Mouse (Mus musculus): ENCODE data around the gene Rasgrp3. TPM values are rescaled to one million over a fixed set of nuclear protein-coding genes. Genes with fewer than 3 reads are reported as not detected.
A peak's percentile ranks its signal among the peaks of the same experiment; 100 is the strongest.

The Rasgrp3 gene
- polyA plus RNA-seq (2014; fragmentation: Nextera tagmentation; extraction: Ambion mirVana), result 16.5 and 17.9 TPM in 2 replicates

DNA sequence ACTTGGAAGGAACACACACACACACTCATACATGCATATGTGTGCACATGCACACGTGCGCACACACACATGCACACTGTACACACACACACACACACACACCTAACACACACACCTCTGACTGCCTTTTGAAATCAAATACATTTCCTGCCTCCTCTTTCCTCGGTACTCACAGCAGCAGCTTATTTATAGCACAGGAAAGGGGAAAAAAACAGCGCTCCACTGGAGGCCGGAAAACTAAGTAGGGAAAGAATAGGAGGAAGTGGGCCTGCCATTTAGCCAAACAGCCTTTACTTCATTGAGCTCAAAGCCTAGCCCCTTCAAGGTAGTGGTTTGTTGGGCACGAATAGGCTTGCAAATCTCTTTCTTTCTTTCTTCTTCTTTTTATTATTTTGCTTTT lies at the start of gene Rasgrp3:
Rasgrp3 (plus strand) TSS at position 298 of the 400 bp plus-strand sequence.
- WGBS, result 63% methylated on average over 6 of the region's 6 CpGs
- no peak for ATAC-seq (ENCODE audit: insufficient number of reproducible peaks, insufficient read depth, low FRiP score, low read depth)

DNA sequence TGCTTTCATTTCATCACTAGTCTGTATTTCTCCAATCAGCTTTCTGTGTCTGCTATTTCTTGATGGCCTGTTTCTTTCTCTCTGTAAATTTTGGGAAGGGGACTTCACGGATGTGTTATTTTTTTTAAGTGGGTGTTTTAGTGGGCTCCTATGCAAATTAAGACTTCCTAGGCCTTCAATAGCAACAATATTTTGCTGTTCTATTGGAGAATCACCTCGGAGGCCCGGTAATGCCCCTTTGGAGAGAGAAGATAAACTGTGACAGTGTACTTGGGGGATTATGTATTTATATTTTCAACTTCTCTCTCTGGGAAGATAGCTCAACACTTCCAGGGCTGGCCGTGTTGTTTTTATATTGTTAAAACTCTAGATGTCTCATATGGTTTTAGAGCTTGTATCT lies 47.3 kb upstream of the Rasgrp3 start:
- Histone ChIP-seq H3K27ac (ENCODE audit: low read length) (no peak overlapping the region), H3K4me2 (replicated peaks; ENCODE audit: low read depth, low read length) (no peak overlapping the region), H3K36me3 (ENCODE audit: control insufficient read depth, insufficient read depth, low read length) (0 out of 2 replicates have a peak, but pooled peaks cover 5% of the 10 kb centered on the region), H3K9ac (replicated peaks; ENCODE audit: low read depth, low read length) (no peak overlapping the region), H3K4me3 (ENCODE audit: low read depth, low read length) (no peak overlapping the region), H3K27me3 (ENCODE audit: control insufficient read depth, insufficient read depth, low read length) (no peaks in the 10 kb centered on the region), H3K4me1 (ENCODE audit: control insufficient read depth, insufficient read depth, low read length) (no peaks in the 10 kb centered on the region), H3K9me3 (ENCODE audit: control insufficient read depth, low read depth, low read length) (no peaks in the 10 kb centered on the region)
- 59% methylated on average over 4 of the region's 4 CpGs for WGBS
- ATAC-seq (ENCODE audit: insufficient number of reproducible peaks, insufficient read depth, low FRiP score, low read depth), result no peak

More for the DNA sequence above, at the start of gene Rasgrp3:
- Histone ChIP-seq H3K9ac (replicated peaks; ENCODE audit: low read depth, low read length) (no peak within 1 kb of the TSS), H3K9me3 (ENCODE audit: control insufficient read depth, low read depth, low read length) (no peaks in the 10 kb centered on the region), H3K4me2 (replicated peaks; ENCODE audit: low read depth, low read length) (no peak within 1 kb of the TSS), H3K27me3 (ENCODE audit: control insufficient read depth, insufficient read depth, low read length) (no peaks in the 10 kb centered on the region), H3K4me1 (ENCODE audit: control insufficient read depth, insufficient read depth, low read length) (peaks cover 4% of the 10 kb centered on the region; the same call in 1 of the 2 replicates), H3K36me3 (ENCODE audit: control insufficient read depth, insufficient read depth, low read length) (no peaks in the 10 kb centered on the region), H3K4me3 (ENCODE audit: low read depth, low read length) (peak within 1 kb of the TSS; percentile 3; the same call in 1 of the 2 replicates), H3K27ac (ENCODE audit: low read length) (peak within 1 kb of the TSS; percentile 12; the same call in 1 of the 2 replicates)

DNA sequence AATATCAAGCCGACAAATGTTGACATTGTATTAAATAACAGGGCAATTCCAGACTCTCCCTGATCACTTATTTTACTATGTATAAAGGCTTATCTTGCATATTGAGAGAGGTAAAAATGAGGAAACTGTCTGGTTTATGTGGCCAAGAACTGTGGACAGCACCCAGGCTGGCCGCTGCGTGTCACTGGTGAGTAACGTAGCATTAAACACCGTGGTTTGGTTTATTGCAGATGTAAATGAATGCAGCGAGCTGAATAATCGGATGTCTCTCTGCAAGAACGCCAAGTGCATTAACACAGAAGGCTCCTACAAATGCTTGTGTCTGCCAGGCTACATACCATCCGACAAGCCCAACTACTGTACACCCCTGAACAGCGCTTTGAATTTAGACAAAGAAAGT lies 45.6 kb upstream of the Rasgrp3 start:
- 93% methylated on average over 10 of the region's 10 CpGs for WGBS
- Histone ChIP-seq H3K9me3 (ENCODE audit: control insufficient read depth, low read depth, low read length) (no peaks in the 10 kb centered on the region), H3K9ac (replicated peaks; ENCODE audit: low read depth, low read length) (no peak overlapping the region), H3K4me1 (ENCODE audit: control insufficient read depth, insufficient read depth, low read length) (no peaks in the 10 kb centered on the region), H3K4me2 (replicated peaks; ENCODE audit: low read depth, low read length) (no peak overlapping the region), H3K4me3 (ENCODE audit: low read depth, low read length) (no peak overlapping the region), H3K27me3 (ENCODE audit: control insufficient read depth, insufficient read depth, low read length) (no peaks in the 10 kb centered on the region), H3K36me3 (ENCODE audit: control insufficient read depth, insufficient read depth, low read length) (0 out of 2 replicates have a peak, but pooled peaks cover 5% of the 10 kb centered on the region), H3K27ac (ENCODE audit: low read length) (no peak overlapping the region)
- ATAC-seq (ENCODE audit: insufficient number of reproducible peaks, insufficient read depth, low FRiP score, low read depth), result no peak

DNA sequence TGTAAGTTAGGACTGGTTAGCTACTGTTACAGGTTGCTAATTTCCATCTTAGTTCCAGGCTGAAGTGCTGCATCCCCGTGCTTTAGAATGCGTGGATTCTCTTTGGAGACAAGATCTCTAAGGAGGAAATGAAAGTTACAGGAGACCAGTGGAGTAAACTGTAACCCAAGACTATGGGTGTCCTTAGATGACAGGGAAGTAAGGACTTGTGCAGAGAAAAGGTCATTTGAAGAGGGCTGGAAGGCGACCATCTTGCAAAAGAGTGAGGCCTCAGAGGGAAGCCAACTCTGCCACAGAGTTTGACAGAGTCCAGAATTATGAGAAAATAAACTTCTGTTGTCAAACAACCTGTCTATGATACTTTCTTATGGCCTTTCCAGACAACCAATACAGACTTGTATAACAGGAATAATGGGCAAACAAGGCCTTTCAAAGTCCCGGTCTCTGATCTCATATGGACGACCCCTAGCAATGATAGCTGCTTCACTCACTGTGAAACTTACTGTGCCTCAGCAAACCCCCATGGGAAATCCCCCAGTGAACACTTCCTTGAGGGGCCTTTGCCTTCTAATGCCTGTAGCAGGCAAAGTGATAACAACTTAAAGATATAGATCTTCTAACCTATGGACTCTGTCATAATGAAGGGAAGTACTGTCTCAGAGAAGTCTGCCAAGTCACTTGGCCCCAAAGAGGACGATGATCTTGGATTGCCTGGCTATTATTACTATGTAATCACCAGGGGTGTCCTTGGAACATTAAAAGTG lies 44.1 kb upstream of the Rasgrp3 start:
- H3K27ac ChIP-seq (ENCODE audit: low read length), result no peak overlapping the region
- no peaks in the 10 kb centered on the region for H3K9me3 ChIP-seq (ENCODE audit: control insufficient read depth, low read depth, low read length)
- H3K4me3 ChIP-seq (ENCODE audit: low read depth, low read length), result no peak overlapping the region
- no peaks in the 10 kb centered on the region for H3K4me1 ChIP-seq (ENCODE audit: control insufficient read depth, insufficient read depth, low read length)
- no peak overlapping the region for H3K9ac ChIP-seq (replicated peaks; ENCODE audit: low read depth, low read length)
- 0 out of 2 replicates have a peak, but pooled peaks cover 5% of the 10 kb centered on the region for H3K36me3 ChIP-seq (ENCODE audit: control insufficient read depth, insufficient read depth, low read length)
- H3K27me3 ChIP-seq (ENCODE audit: control insufficient read depth, insufficient read depth, low read length), result no peaks in the 10 kb centered on the region
- WGBS, result 83% methylated on average over 6 of the region's 6 CpGs
- no peak overlapping the region for H3K4me2 ChIP-seq (replicated peaks; ENCODE audit: low read depth, low read length)
- no peak for ATAC-seq (ENCODE audit: insufficient number of reproducible peaks, insufficient read depth, low FRiP score, low read depth)

DNA sequence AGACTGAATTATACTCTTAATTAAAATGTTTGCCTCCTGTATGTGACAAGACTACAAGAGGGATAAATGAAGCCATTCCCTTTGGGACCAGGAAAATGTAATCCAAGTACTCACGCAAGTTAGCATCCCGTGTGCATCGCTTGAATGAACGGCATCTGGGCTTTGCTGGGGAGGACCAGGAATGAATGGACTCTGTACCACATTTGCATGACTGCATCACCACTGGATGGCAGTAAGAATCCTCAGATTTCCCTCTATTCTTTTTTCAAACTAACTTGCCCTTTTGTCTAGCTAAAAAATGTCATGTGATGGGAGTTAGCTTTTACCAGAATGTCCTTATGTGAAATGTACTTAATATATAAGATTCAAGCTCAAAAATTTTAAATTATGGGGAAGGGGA lies 29.3 kb upstream of the Rasgrp3 start:
- H3K4me3 ChIP-seq (ENCODE audit: low read depth, low read length), result no peak overlapping the region
- 55% methylated on average over 4 of the region's 4 CpGs for WGBS
- no peaks in the 10 kb centered on the region for H3K4me1 ChIP-seq (ENCODE audit: control insufficient read depth, insufficient read depth, low read length)
- H3K9me3 ChIP-seq (ENCODE audit: control insufficient read depth, low read depth, low read length), result no peaks in the 10 kb centered on the region
- H3K27me3 ChIP-seq (ENCODE audit: control insufficient read depth, insufficient read depth, low read length), result no peaks in the 10 kb centered on the region
- H3K27ac ChIP-seq (ENCODE audit: low read length), result no peak overlapping the region
- ATAC-seq (ENCODE audit: insufficient number of reproducible peaks, insufficient read depth, low FRiP score, low read depth), result no peak
- no peak overlapping the region for H3K9ac ChIP-seq (replicated peaks; ENCODE audit: low read depth, low read length)
- H3K36me3 ChIP-seq (ENCODE audit: control insufficient read depth, insufficient read depth, low read length), result no peaks in the 10 kb centered on the region
- no peak overlapping the region for H3K4me2 ChIP-seq (replicated peaks; ENCODE audit: low read depth, low read length)

DNA sequence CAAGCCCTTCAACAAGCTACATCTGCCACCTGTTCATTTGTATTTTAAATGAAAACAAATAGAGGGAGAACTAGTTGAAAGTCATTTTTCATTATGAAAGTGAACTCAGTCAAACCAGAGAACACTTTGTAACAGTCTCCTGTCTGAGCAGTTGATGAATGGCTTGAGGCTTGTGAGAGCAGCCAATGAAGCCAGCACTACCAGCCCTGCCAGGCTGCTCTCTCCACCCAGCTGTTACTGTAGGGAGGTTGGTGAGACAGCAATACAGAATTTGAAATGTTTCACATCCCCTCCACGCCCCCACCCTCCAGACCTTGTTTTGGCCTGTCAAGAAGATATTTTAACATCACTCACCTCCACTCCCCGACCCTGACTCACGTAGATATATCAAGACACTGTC lies 18.8 kb upstream of the Rasgrp3 start:
- no peaks in the 10 kb centered on the region for H3K9me3 ChIP-seq (ENCODE audit: control insufficient read depth, low read depth, low read length)
- no peaks in the 10 kb centered on the region for H3K27me3 ChIP-seq (ENCODE audit: control insufficient read depth, insufficient read depth, low read length)
- no peaks in the 10 kb centered on the region for H3K36me3 ChIP-seq (ENCODE audit: control insufficient read depth, insufficient read depth, low read length)
- no peak overlapping the region for H3K4me2 ChIP-seq (replicated peaks; ENCODE audit: low read depth, low read length)
- 49% methylated on average over 3 of the region's 3 CpGs for WGBS
- no peak overlapping the region for H3K9ac ChIP-seq (replicated peaks; ENCODE audit: low read depth, low read length)
- no peaks in the 10 kb centered on the region for H3K4me1 ChIP-seq (ENCODE audit: control insufficient read depth, insufficient read depth, low read length)
- H3K4me3 ChIP-seq (ENCODE audit: low read depth, low read length), result no peak overlapping the region
- no peak for ATAC-seq (ENCODE audit: insufficient number of reproducible peaks, insufficient read depth, low FRiP score, low read depth)
- no peak overlapping the region for H3K27ac ChIP-seq (ENCODE audit: low read length)

DNA sequence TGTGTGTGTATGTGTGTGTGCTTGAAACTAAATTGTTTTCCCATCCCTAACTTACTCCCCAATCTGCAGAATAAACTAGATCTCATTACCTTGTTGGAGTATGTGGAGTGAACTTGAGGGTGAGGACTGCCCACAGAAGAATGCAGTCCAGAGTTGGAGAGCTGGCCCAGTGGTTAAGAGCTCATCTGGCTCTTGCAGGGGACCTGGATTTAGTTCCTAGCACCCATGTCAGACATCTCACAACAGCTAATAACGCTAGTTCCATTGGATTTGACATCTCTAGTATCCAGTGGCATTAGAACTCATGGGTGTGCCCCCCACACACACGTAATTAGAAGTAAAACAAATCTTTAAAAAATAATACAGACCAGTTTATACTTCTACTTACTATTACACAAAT lies 1.5 kb upstream of the Rasgrp3 start:
- Histone ChIP-seq H3K9me3 (ENCODE audit: control insufficient read depth, low read depth, low read length) (no peaks in the 10 kb centered on the region), H3K4me1 (ENCODE audit: control insufficient read depth, insufficient read depth, low read length) (peaks cover 4% of the 10 kb centered on the region; the same call in 1 of the 2 replicates), H3K4me3 (ENCODE audit: low read depth, low read length) (no peak overlapping the region), H3K36me3 (ENCODE audit: control insufficient read depth, insufficient read depth, low read length) (no peaks in the 10 kb centered on the region), H3K4me2 (replicated peaks; ENCODE audit: low read depth, low read length) (no peak overlapping the region), H3K9ac (replicated peaks; ENCODE audit: low read depth, low read length) (no peak overlapping the region), H3K27ac (ENCODE audit: low read length) (no peak overlapping the region), H3K27me3 (ENCODE audit: control insufficient read depth, insufficient read depth, low read length) (no peaks in the 10 kb centered on the region)
- no peak for ATAC-seq (ENCODE audit: insufficient number of reproducible peaks, insufficient read depth, low FRiP score, low read depth)
- 90% methylated on average over 2 of the region's 2 CpGs for WGBS

DNA sequence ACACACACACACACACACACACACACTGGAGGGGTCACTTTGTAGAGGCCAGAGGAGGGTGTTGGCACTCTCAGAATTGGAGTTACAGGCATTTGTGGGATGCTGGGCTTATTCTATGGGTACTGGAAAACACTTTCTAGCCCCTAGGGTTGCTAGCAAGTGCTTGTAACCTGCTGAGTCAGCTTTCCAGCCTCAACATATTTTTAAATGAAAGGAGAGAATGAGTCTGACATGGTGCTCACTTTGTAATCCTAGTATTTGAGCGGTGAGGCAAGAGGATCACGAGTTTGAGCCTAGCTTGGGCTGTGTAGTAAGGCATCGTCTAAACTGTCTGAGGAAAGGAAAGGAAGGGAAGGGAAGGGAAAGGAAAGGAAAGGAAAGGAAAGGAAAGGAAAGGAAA lies 825 bp upstream of the Rasgrp3 start:
- H3K36me3 ChIP-seq (ENCODE audit: control insufficient read depth, insufficient read depth, low read length), result no peaks in the 10 kb centered on the region
- no peak overlapping the region for H3K9ac ChIP-seq (replicated peaks; ENCODE audit: low read depth, low read length)
- H3K9me3 ChIP-seq (ENCODE audit: control insufficient read depth, low read depth, low read length), result no peaks in the 10 kb centered on the region
- no peak overlapping the region for H3K27ac ChIP-seq (ENCODE audit: low read length)
- H3K27me3 ChIP-seq (ENCODE audit: control insufficient read depth, insufficient read depth, low read length), result no peaks in the 10 kb centered on the region
- no peak overlapping the region for H3K4me2 ChIP-seq (replicated peaks; ENCODE audit: low read depth, low read length)
- no peak for ATAC-seq (ENCODE audit: insufficient number of reproducible peaks, insufficient read depth, low FRiP score, low read depth)
- no peak overlapping the region for H3K4me3 ChIP-seq (ENCODE audit: low read depth, low read length)
- peaks cover 4% of the 10 kb centered on the region; the same call in 1 of the 2 replicates for H3K4me1 ChIP-seq (ENCODE audit: control insufficient read depth, insufficient read depth, low read length)
- 69% methylated on average over 3 of the region's 3 CpGs for WGBS

Measured in stomach, embryonic 14.5 days (tissue).